Comparison of ENCODE assay signal across 8 mouse cellular contexts in genomic region chr11:87393855-87394254, GRCm38 (mm10). TPM values are rescaled to one million over a fixed set of nuclear protein-coding genes. Genes with fewer than 3 reads are reported as not detected.
A peak's percentile ranks its signal among the peaks of the same experiment; 100 is the strongest.
DNase-seq lines count a peak whose midpoint lies in the region; ATAC-seq and TF ChIP-seq lines count a peak whose summit lies in the region.

No protein-coding gene starts in this region.

- peak; percentile 56 for DNase-seq in hindbrain, embryonic 11.5 days (ENCODE audit: low spot score)
- peak; percentile 39 for DNase-seq in CH12.LX (ENCODE audit: extremely low read depth)
- peak; percentile 14 to 61 for DNase-seq in adrenal gland, postnatal 36 days
- DNase-seq in left cerebral cortex, adult 18-20 months (ENCODE audit: low spot score in 2 of 2) = peak; percentile 51 to 58
- DNase-seq in retina, adult 2 months (ENCODE audit: low read depth, low spot score) = peak; percentile 32
- DNase-seq in gastrocnemius, postnatal 36 days = no peak

- H3K4me1 ChIP-seq in hindbrain, embryonic 11.5 days (replicated peaks; ENCODE audit: control insufficient read depth, insufficient read depth, low read length) = no peaks in the 10 kb centered on the region
- no peaks in the 10 kb centered on the region for H3K4me1 ChIP-seq in hindbrain, embryonic 13.5 days (replicated peaks)
- no peaks in the 10 kb centered on the region for H3K4me1 ChIP-seq in CH12.LX (ENCODE audit: control insufficient read depth in 1 of 2, insufficient read depth in 2 of 2)
- no peaks in the 10 kb centered on the region for H3K4me1 ChIP-seq in forebrain, embryonic 15.5 days

- dilution Hi-C loops in CH12.LX (cut with MboI; ENCODE audit: extremely low pct_ligation_motif_present, extremely low pct_unique_long_range_greater_than_20kb, low sequenced_read_pairs) = no loop called here

- no peak overlapping the region for H3K27ac ChIP-seq in hindbrain, embryonic 11.5 days (ENCODE audit: low read depth, low read length)
- H3K27ac ChIP-seq in hindbrain, embryonic 13.5 days = no peak overlapping the region
- no peak overlapping the region for H3K27ac ChIP-seq in CH12.LX (ENCODE audit: insufficient read depth, low read depth)
- H3K27ac ChIP-seq in forebrain, embryonic 15.5 days (replicated peaks) = 0 out of 2 replicates have a peak overlapping the region, but pooled peaks have one; percentile 43

- H3K79me2 ChIP-seq in CH12.LX (replicated peaks; ENCODE audit: control insufficient read depth, extremely low read depth, insufficient read depth, poor library complexity, severe bottlenecking) = no peaks in the 10 kb centered on the region

- H3K4me2 ChIP-seq in hindbrain, embryonic 11.5 days (replicated peaks; ENCODE audit: low read depth, low read length) = no peak overlapping the region
- no peak overlapping the region for H3K4me2 ChIP-seq in hindbrain, embryonic 13.5 days
- no peak overlapping the region for H3K4me2 ChIP-seq in CH12.LX (ENCODE audit: insufficient read depth, low read depth, poor library complexity, severe bottlenecking)
- no peak overlapping the region for H3K4me2 ChIP-seq in forebrain, embryonic 15.5 days (replicated peaks)

- H3K36me3 ChIP-seq in hindbrain, embryonic 11.5 days (ENCODE audit: control insufficient read depth, insufficient read depth, low read length) = no peaks in the 10 kb centered on the region
- H3K36me3 ChIP-seq in hindbrain, embryonic 13.5 days = no peaks in the 10 kb centered on the region
- H3K36me3 ChIP-seq in CH12.LX (replicated peaks in 1 of 2; ENCODE audit: control insufficient read depth in 1 of 2, insufficient read depth in 1 of 2, low read length in 1 of 2) = peaks cover 0 to 9% of the 10 kb centered on the region in 2 experiments
- H3K36me3 ChIP-seq in forebrain, embryonic 15.5 days = no peaks in the 10 kb centered on the region

- TF ChIP-seq CTCF in CH12.LX (conservative IDR thresholded peaks at IDR 0.05 in 1 of 2, IDR thresholded peaks at IDR 0.05 in 1 of 2; ENCODE audit: low read depth in 2 of 2, low read length in 2 of 2) = peak; percentile 73 to 77

- peak; percentile 68 for TF ChIP-seq RAD21 in CH12.LX (IDR thresholded peaks at IDR 0.05; ENCODE audit: low read depth, low read length)

- H3K27me3 ChIP-seq in hindbrain, embryonic 11.5 days (ENCODE audit: control insufficient read depth, insufficient read depth, low read length) = no peaks in the 10 kb centered on the region
- no peaks in the 10 kb centered on the region for H3K27me3 ChIP-seq in hindbrain, embryonic 13.5 days
- H3K27me3 ChIP-seq in CH12.LX (replicated peaks) = no peaks in the 10 kb centered on the region
- H3K27me3 ChIP-seq in forebrain, embryonic 15.5 days = no peaks in the 10 kb centered on the region

- in situ Hi-C loops in CH12.LX (cut with MboI; ENCODE audit: low pct_ligation_motif_present, low pct_unique_long_range_greater_than_20kb, low sequenced_read_pairs) = no loop called here

- no peaks in the 10 kb centered on the region for H3K9me3 ChIP-seq in hindbrain, embryonic 11.5 days (ENCODE audit: control insufficient read depth, low read length)
- no peaks in the 10 kb centered on the region for H3K9me3 ChIP-seq in hindbrain, embryonic 13.5 days
- H3K9me3 ChIP-seq in CH12.LX (replicated peaks; ENCODE audit: low read length) = no peaks in the 10 kb centered on the region
- no peaks in the 10 kb centered on the region for H3K9me3 ChIP-seq in forebrain, embryonic 15.5 days

- no peak for TF ChIP-seq POLR2A in CH12.LX (IDR thresholded peaks at IDR 0.05; ENCODE audit: low read depth, low read length)

- WGBS in hindbrain, embryonic 11.5 days = 64% methylated on average over 1 of the region's 1 CpGs
- WGBS in hindbrain, embryonic 13.5 days = 60% methylated on average over 1 of the region's 1 CpGs
- 13% methylated on average over 1 of the region's 1 CpGs for WGBS in forebrain, embryonic 15.5 days

- H3K4me3 ChIP-seq in hindbrain, embryonic 11.5 days (ENCODE audit: low read depth, low read length) = no peak overlapping the region
- no peak overlapping the region for H3K4me3 ChIP-seq in hindbrain, embryonic 13.5 days
- H3K4me3 ChIP-seq in CH12.LX (replicated peaks in 1 of 3; ENCODE audit: low read depth in 2 of 3, low read length in 2 of 3, poor library complexity in 1 of 3) = no peak overlapping the region
- no peak overlapping the region for H3K4me3 ChIP-seq in forebrain, embryonic 15.5 days

- ATAC-seq in hindbrain, embryonic 11.5 days (ENCODE audit: low FRiP score) = no peak
- no peak for ATAC-seq in hindbrain, embryonic 13.5 days (ENCODE audit: low FRiP score)
- 0 out of 2 replicates have a peak, but pooled peaks have one; percentile 32 for ATAC-seq in forebrain, embryonic 15.5 days (replicated peaks)

- no peak overlapping the region for H3K9ac ChIP-seq in hindbrain, embryonic 11.5 days (ENCODE audit: low read depth, low read length)
- H3K9ac ChIP-seq in hindbrain, embryonic 13.5 days = no peak overlapping the region
- no peak overlapping the region for H3K9ac ChIP-seq in CH12.LX (ENCODE audit: insufficient read depth, low read depth)
- no peak overlapping the region for H3K9ac ChIP-seq in forebrain, embryonic 15.5 days (replicated peaks)

- intact Hi-C loops in gastrocnemius, postnatal 36 days (cut with DNase I) = no loop called here

- no peak for TF ChIP-seq EP300 in CH12.LX (IDR thresholded peaks at IDR 0.05; ENCODE audit: low read length)

TF ChIP-seq in CH12.LX, 34 proteins besides CTCF, POLR2A, EP300 and RAD21:
- TF ChIP-seq MEF2A (IDR thresholded peaks at IDR 0.05; ENCODE audit: borderline replicate concordance, low read depth, low read length) (no peak), IRF4 (IDR thresholded peaks at IDR 0.05; ENCODE audit: low read depth, low read length) (no peak), SMC3 (IDR thresholded peaks at IDR 0.05; ENCODE audit: low read depth, low read length) (peak; percentile 63), MAFK (IDR thresholded peaks at IDR 0.05; ENCODE audit: insufficient replicate concordance, low read length) (peak; percentile 7; the same call in 1 of the 2 replicates)

RNA-seq across cellular contexts. Expression of gene Rad51c, which starts 10.9 kb away (rescaled TPM):
- polyA plus RNA-seq in hindbrain, embryonic 11.5 days (2014; fragmentation: Nextera tagmentation; extraction: Ambion mirVana) = 12.2 and 13.1 TPM in 2 replicates
- 5.1 and 6.2 TPM in 2 replicates for polyA plus RNA-seq in hindbrain, embryonic 13.5 days (2015; fragmentation: Nextera tagmentation; extraction: Ambion mirVana)
- total RNA-seq in CH12.LX (2012; rRNA removed) = 5.3 and 6.8 TPM in 2 replicates
- total RNA-seq in CH12.LX (2014; rRNA removed) = 5.6 and 6.3 TPM in 2 replicates
- polyA plus RNA-seq in CH12.LX (2012; ENCODE audit: insufficient read length, low read depth) = 4.8 and 6.1 TPM in 2 replicates
- 1 to 10 TPM; 2.0 to 3.1 TPM for total RNA-seq in adrenal gland, postnatal 36 days (2021)
- 6.6 and 7.2 TPM in 2 replicates for polyA plus RNA-seq in forebrain, embryonic 15.5 days (2015; fragmentation: Nextera tagmentation; extraction: Ambion mirVana)
- total RNA-seq in left cerebral cortex, adult 18-20 months (2021) = 1 to 10 TPM; 3.1 to 4.2 TPM
- total RNA-seq in gastrocnemius, postnatal 36 days (2021) = under 1 TPM; 0.32 to 0.41 TPM

RNA-seq across cellular contexts. Expression of gene Tex14, which starts 11.0 kb away (rescaled TPM):
- 0.35 TPM in 1 of 2 replicates, not detected in the other for polyA plus RNA-seq in hindbrain, embryonic 11.5 days (2014; fragmentation: Nextera tagmentation; extraction: Ambion mirVana)
- polyA plus RNA-seq in hindbrain, embryonic 13.5 days (2015; fragmentation: Nextera tagmentation; extraction: Ambion mirVana) = 1.00 and 1.0 TPM in 2 replicates
- 1.4 and 1.5 TPM in 2 replicates for total RNA-seq in CH12.LX (2012; rRNA removed)
- total RNA-seq in CH12.LX (2014; rRNA removed) = 1.4 and 2.1 TPM in 2 replicates
- 1.3 and 1.6 TPM in 2 replicates for polyA plus RNA-seq in CH12.LX (2012; ENCODE audit: insufficient read length, low read depth)
- total RNA-seq in adrenal gland, postnatal 36 days (2021) = under 1 TPM; 0.36 to 0.95 TPM
- polyA plus RNA-seq in forebrain, embryonic 15.5 days (2015; fragmentation: Nextera tagmentation; extraction: Ambion mirVana) = 0.31 TPM in 1 of 2 replicates, not detected in the other
- total RNA-seq in left cerebral cortex, adult 18-20 months (2021) = under 1 TPM; 0.14 to 0.30 TPM
- not detected for total RNA-seq in gastrocnemius, postnatal 36 days (2021)

RNA-seq across cellular contexts. Expression of gene Ppm1e, which starts 35.0 kb away (rescaled TPM):
- 15.1 and 15.7 TPM in 2 replicates for polyA plus RNA-seq in hindbrain, embryonic 11.5 days (2014; fragmentation: Nextera tagmentation; extraction: Ambion mirVana)
- polyA plus RNA-seq in hindbrain, embryonic 13.5 days (2015; fragmentation: Nextera tagmentation; extraction: Ambion mirVana) = 22.6 and 22.9 TPM in 2 replicates
- total RNA-seq in CH12.LX (2012; rRNA removed) (0.50 and 0.64 TPM in 2 replicates), CH12.LX (2014; rRNA removed) (0.66 and 0.74 TPM in 2 replicates)
- 0.86 and 1.1 TPM in 2 replicates for polyA plus RNA-seq in CH12.LX (2012; ENCODE audit: insufficient read length, low read depth)
- 10 to 100 TPM; 22.2 to 26.7 TPM for total RNA-seq in adrenal gland, postnatal 36 days (2021)
- 26.3 and 26.4 TPM in 2 replicates for polyA plus RNA-seq in forebrain, embryonic 15.5 days (2015; fragmentation: Nextera tagmentation; extraction: Ambion mirVana)
- 100 to 1,000 TPM; 134 to 135 TPM for total RNA-seq in left cerebral cortex, adult 18-20 months (2021)
- under 1 TPM; 0.32 to 0.46 TPM for total RNA-seq in gastrocnemius, postnatal 36 days (2021)

Comparison
In these comparisons a context has a peak if more than half of its experiments do, and no peak if none do; other contexts are left out.
1. DNase-seq: peak in hindbrain, embryonic 11.5 days (single experiment), CH12.LX (single experiment), adrenal gland, postnatal 36 days (2 of 2), left cerebral cortex, adult 18-20 months (2 of 2) and retina, adult 2 months (single experiment); none in gastrocnemius, postnatal 36 days (0 of 2).
2. RNA of gene Ppm1e, which starts 35.0 kb away (total RNA-seq): 134 to 135 TPM in left cerebral cortex, adult 18-20 months and 22.2 to 26.7 TPM in adrenal gland, postnatal 36 days; 0.50 to 0.74 TPM in CH12.LX and 0.32 to 0.46 TPM in gastrocnemius, postnatal 36 days; every median in the first group is over 10 times any median in the second.